Comparison of ENCODE assay signal across 17 mouse cellular contexts in the genomic region with DNA sequence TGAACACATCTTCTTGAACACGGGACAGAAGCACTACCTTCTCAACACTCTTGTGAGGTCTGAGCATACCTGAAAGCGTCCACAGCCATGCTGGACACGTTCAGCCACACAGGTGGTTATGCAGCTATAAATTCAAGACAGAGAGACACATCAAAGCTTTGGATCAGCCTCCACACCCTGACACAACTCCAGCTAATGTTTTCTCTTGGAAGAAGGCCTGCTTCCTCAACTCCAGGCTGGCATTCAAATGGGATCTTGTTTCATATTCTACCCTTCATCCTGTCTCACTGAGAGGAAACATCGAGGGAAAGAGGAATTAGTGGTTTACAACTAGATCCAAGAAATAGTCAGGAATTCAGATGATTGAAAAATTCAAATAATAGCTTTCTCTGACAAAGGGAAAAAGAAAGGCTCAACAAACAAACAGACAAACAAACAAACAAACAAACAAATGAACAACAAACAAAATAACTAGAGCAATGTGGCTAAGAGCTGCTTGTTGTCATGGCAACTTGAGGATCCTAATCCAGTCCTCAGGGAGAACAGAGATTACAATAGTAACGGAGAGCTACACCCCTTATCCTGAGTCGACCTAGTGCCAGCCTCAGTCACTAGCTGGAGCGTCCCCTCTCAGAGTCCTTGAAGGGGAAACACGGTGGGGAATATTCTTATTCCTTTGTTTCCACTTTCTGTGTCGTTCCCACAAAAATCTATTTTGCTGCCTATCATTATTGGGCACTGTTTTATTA.
DNase-seq lines count a peak whose midpoint lies in the region; ATAC-seq and TF ChIP-seq lines count a peak whose summit lies in the region.
"Had no signal": no experiment of that assay in that cellular context is flagged by ENCODE, and none has a peak within 500 bp of the region (broad histone marks: within the 10 kb centered on the region; RNA-seq: fewer than 3 reads in every experiment).

No protein-coding gene starts in this region.

- no peak overlapping the region for H3K4me2 ChIP-seq in hindbrain, embryonic 13.5 days
- no peak overlapping the region for H3K4me2 ChIP-seq in hindbrain, embryonic 16.5 days (ENCODE audit: low read length)
- H3K4me2 ChIP-seq in neural tube, embryonic 14.5 days (ENCODE audit: low read depth, low read length), result no peak overlapping the region
- no peak overlapping the region for H3K4me2 ChIP-seq in kidney, embryonic 15.5 days
- H3K4me2 ChIP-seq: embryonic facial prominence, embryonic 15.5 days; intestine, embryonic 15.5 days; limb, embryonic 12.5 days; liver, embryonic 15.5 days had no signal

- TF ChIP-seq CTCF in cortical plate, adult 2 months (IDR thresholded peaks at IDR 0.05; ENCODE audit: extremely low read depth, insufficient read depth, low read length), result no peak

- no peaks in the 10 kb centered on the region for H3K9me3 ChIP-seq in hindbrain, embryonic 13.5 days
- H3K9me3 ChIP-seq in hindbrain, embryonic 16.5 days (ENCODE audit: control insufficient read depth, low read length), result no peaks in the 10 kb centered on the region
- no peaks in the 10 kb centered on the region for H3K9me3 ChIP-seq in neural tube, embryonic 14.5 days (ENCODE audit: control insufficient read depth, low read length)
- no peaks in the 10 kb centered on the region for H3K9me3 ChIP-seq in kidney, embryonic 15.5 days (replicated peaks)
- H3K9me3 ChIP-seq: embryonic facial prominence, embryonic 15.5 days; intestine, embryonic 15.5 days; limb, embryonic 12.5 days; liver, embryonic 15.5 days had no signal

- 55% methylated on average over 9 of the region's 9 CpGs for WGBS in hindbrain, embryonic 13.5 days
- 45% methylated on average over 9 of the region's 9 CpGs for WGBS in hindbrain, embryonic 16.5 days
- WGBS in neural tube, embryonic 14.5 days, result 60% methylated on average over 9 of the region's 9 CpGs
- WGBS in kidney, embryonic 15.5 days, result 81% methylated on average over 9 of the region's 9 CpGs

- peaks cover 63% of the 10 kb centered on the region for H3K4me1 ChIP-seq in hindbrain, embryonic 13.5 days (replicated peaks)
- peaks cover 33% of the 10 kb centered on the region for H3K4me1 ChIP-seq in hindbrain, embryonic 16.5 days (ENCODE audit: control insufficient read depth, insufficient read depth, low read depth, low read length)
- H3K4me1 ChIP-seq in cortical plate, adult 2 months (ENCODE audit: control insufficient read depth, insufficient read depth, low read length), result peaks cover 16% of the 10 kb centered on the region
- H3K4me1 ChIP-seq in neural tube, embryonic 14.5 days (ENCODE audit: control insufficient read depth, insufficient read depth, low read length), result peaks cover 28% of the 10 kb centered on the region
- peaks cover 8% of the 10 kb centered on the region; the same call in 1 of the 2 replicates for H3K4me1 ChIP-seq in kidney, embryonic 15.5 days
- H3K4me1 ChIP-seq: intestine, embryonic 15.5 days; liver, embryonic 15.5 days had no signal

- H3K4me3 ChIP-seq in hindbrain, embryonic 13.5 days, result no peak overlapping the region
- no peak overlapping the region for H3K4me3 ChIP-seq in hindbrain, embryonic 16.5 days (ENCODE audit: low read length)
- H3K4me3 ChIP-seq in cortical plate, adult 2 months (ENCODE audit: insufficient read depth, low read length), result no peak overlapping the region
- no peak overlapping the region for H3K4me3 ChIP-seq in neural tube, embryonic 14.5 days (ENCODE audit: low read depth, low read length)
- H3K4me3 ChIP-seq in kidney, embryonic 15.5 days (replicated peaks), result no peak overlapping the region
- H3K4me3 ChIP-seq: embryonic facial prominence, embryonic 15.5 days; heart, adult 2 months; intestine, embryonic 15.5 days; limb, embryonic 12.5 days; liver, embryonic 15.5 days had no signal

- peak overlapping the region; percentile 92 for H3K27ac ChIP-seq in hindbrain, embryonic 13.5 days
- H3K27ac ChIP-seq in hindbrain, embryonic 16.5 days (ENCODE audit: low read depth, low read length), result no peak overlapping the region
- peak overlapping the region; percentile 66 for H3K27ac ChIP-seq in cortical plate, adult 2 months (ENCODE audit: insufficient read depth, low read length)
- peak overlapping the region; percentile 44 for H3K27ac ChIP-seq in neural tube, embryonic 14.5 days (ENCODE audit: low read depth, low read length)
- H3K27ac ChIP-seq in kidney, embryonic 15.5 days, result no peak overlapping the region
- H3K27ac ChIP-seq: embryonic facial prominence, embryonic 15.5 days; heart, adult 2 months; intestine, embryonic 15.5 days; limb, embryonic 12.5 days; liver, embryonic 15.5 days had no signal

- TF ChIP-seq POLR2A in cortical plate, adult 2 months (IDR thresholded peaks at IDR 0.05; ENCODE audit: extremely low read depth, insufficient read depth, low read length), result no peak

- H3K9ac ChIP-seq in hindbrain, embryonic 13.5 days, result no peak overlapping the region
- no peak overlapping the region for H3K9ac ChIP-seq in hindbrain, embryonic 16.5 days (ENCODE audit: low read depth, low read length)
- no peak overlapping the region for H3K9ac ChIP-seq in neural tube, embryonic 14.5 days (replicated peaks; ENCODE audit: low read depth, low read length)
- no peak overlapping the region for H3K9ac ChIP-seq in kidney, embryonic 15.5 days
- H3K9ac ChIP-seq: embryonic facial prominence, embryonic 15.5 days; intestine, embryonic 15.5 days; limb, embryonic 12.5 days; liver, embryonic 15.5 days had no signal

- H3K27me3 ChIP-seq in hindbrain, embryonic 13.5 days, result no peaks in the 10 kb centered on the region
- no peaks in the 10 kb centered on the region for H3K27me3 ChIP-seq in hindbrain, embryonic 16.5 days (replicated peaks; ENCODE audit: control insufficient read depth, insufficient read depth, low read length)
- no peaks in the 10 kb centered on the region for H3K27me3 ChIP-seq in neural tube, embryonic 14.5 days (ENCODE audit: control insufficient read depth, insufficient read depth, low read length)
- H3K27me3 ChIP-seq in kidney, embryonic 15.5 days, result no peaks in the 10 kb centered on the region
- H3K27me3 ChIP-seq: embryonic facial prominence, embryonic 15.5 days; intestine, embryonic 15.5 days; limb, embryonic 12.5 days; liver, embryonic 15.5 days; Patski had no signal

- no peak for ATAC-seq in hindbrain, embryonic 13.5 days (ENCODE audit: low FRiP score)
- no peak for ATAC-seq in hindbrain, embryonic 16.5 days
- ATAC-seq in neural tube, embryonic 14.5 days (ENCODE audit: low read depth), result no peak
- no peak for ATAC-seq in kidney, embryonic 15.5 days (replicated peaks; ENCODE audit: low FRiP score)
- ATAC-seq: intestine, embryonic 15.5 days; Patski had no signal

- no peaks in the 10 kb centered on the region for H3K36me3 ChIP-seq in hindbrain, embryonic 13.5 days
- no peaks in the 10 kb centered on the region for H3K36me3 ChIP-seq in hindbrain, embryonic 16.5 days (ENCODE audit: control insufficient read depth, insufficient read depth, low read length)
- no peaks in the 10 kb centered on the region for H3K36me3 ChIP-seq in neural tube, embryonic 14.5 days (ENCODE audit: control insufficient read depth, insufficient read depth, low read length)
- H3K36me3 ChIP-seq in kidney, embryonic 15.5 days, result 0 out of 2 replicates have a peak, but pooled peaks cover 8% of the 10 kb centered on the region
- H3K36me3 ChIP-seq: embryonic facial prominence, embryonic 15.5 days; intestine, embryonic 15.5 days; limb, embryonic 12.5 days; liver, embryonic 15.5 days had no signal

- DNase-seq in cerebellum, postnatal 10 days, result peak; percentile 36 to 43
- DNase-seq in cerebellum, adult 9-10 months, result no peak
- DNase-seq in B cell, adult 2 months, result no peak
- DNase-seq: adrenal gland, adult 2 months; cerebellum, postnatal 25 days; heart, adult 2 months; kidney, postnatal 14 days had no signal

Comparison
In these comparisons a context has a peak if more than half of its experiments do, and no peak if none do; other contexts are left out.
1. DNase-seq: peak in cerebellum, postnatal 10 days (2 of 2); none in cerebellum, adult 9-10 months (single experiment) and B cell, adult 2 months (0 of 2).
2. H3K27ac ChIP-seq: peak in hindbrain, embryonic 13.5 days (single experiment), cortical plate, adult 2 months (single experiment) and neural tube, embryonic 14.5 days (single experiment); none in hindbrain, embryonic 16.5 days (single experiment) and kidney, embryonic 15.5 days (single experiment).